Mouse (Mus musculus) adrenal gland, postnatal 25 days (tissue): ENCODE results near the gene Tacstd2. TPM values are rescaled to one million over a fixed set of nuclear protein-coding genes. Genes with fewer than 3 reads are reported as not detected.
"Not testable (repeated sequence)": the region's sequence is repeated elsewhere in the genome, so short reads cannot be mapped to it uniquely, and the experiment has no call there.

Experiments
- DNase-seq: peaks from one replicate; pipeline ENCODE4 v3.0.0; 2021; ENCODE audit warnings: mixed read lengths
- long read RNA-seq: library from polyadenylated mRNA; stranded (forward); transcript quantifications from one replicate; pipeline ENCODE4 v2.0.0, GENCODE M21; 2021
- total RNA-seq: library from RNA; stranded (reverse); gene quantifications from 2 replicates; pipeline ENCODE4 v1.2.3, GENCODE M21; 2021

Tacstd2 gene
- total RNA-seq: not detected in 2 replicates
- long read RNA-seq: 0 reads

- DNase-seq: no peak
These were observed at the start of gene Tacstd2 for GRCm38 (mm10) chr6:67535777-67536054. Tacstd2 (minus strand) TSS chr6:67535796.

DNA sequence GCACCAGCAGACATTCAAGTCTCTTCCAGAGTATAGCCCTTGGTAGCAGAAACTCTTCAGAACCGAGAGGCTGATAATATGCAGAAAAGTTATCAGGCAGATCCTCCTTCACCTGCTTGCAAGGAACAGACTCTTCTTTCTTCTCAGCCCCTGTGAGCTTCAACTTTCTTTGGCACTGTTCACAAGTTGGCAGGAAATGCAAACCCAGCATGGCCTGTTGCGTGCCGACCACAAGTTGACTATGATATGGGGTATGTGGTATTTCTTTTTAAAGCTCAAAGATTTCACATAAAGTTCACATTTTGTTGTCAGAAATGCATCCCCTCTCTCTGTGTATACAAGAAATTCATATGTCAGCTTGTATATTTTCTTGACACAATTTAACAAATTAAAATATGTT lies 30.7 kb upstream of the Tacstd2 start:
- DNase-seq: no peak

- DNase-seq: no peak
These were observed 19.8 kb upstream of the Tacstd2 start for GRCm38 (mm10) chr6:67555376-67555775.

DNA sequence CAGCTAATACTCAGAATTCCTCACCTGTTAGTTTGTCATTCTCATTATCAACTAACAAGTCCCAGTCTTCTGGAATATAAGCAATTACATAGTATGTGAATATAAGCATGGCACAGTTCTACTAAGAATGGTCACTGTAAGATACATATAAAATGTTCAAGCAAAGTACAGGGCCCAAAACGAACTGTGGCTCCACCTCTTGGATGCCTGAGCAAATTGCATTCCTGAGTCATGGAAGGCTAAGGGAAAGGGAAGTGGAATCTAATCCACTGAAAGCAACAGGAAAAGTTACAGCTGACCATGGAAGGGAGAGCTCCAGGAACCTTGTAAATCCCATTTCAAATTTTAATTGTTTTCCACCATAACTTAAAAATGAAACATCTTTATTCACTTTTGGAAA lies 14.0 kb upstream of the Tacstd2 start:
- DNase-seq: peak; percentile 12

- DNase-seq: no peak
These were observed 405 bp downstream of the Tacstd2 start for GRCm38 (mm10) chr6:67535005-67535776.

- DNase-seq: no peak
These were observed 1.2 kb downstream of the Tacstd2 start for GRCm38 (mm10) chr6:67534191-67535004.

DNA sequence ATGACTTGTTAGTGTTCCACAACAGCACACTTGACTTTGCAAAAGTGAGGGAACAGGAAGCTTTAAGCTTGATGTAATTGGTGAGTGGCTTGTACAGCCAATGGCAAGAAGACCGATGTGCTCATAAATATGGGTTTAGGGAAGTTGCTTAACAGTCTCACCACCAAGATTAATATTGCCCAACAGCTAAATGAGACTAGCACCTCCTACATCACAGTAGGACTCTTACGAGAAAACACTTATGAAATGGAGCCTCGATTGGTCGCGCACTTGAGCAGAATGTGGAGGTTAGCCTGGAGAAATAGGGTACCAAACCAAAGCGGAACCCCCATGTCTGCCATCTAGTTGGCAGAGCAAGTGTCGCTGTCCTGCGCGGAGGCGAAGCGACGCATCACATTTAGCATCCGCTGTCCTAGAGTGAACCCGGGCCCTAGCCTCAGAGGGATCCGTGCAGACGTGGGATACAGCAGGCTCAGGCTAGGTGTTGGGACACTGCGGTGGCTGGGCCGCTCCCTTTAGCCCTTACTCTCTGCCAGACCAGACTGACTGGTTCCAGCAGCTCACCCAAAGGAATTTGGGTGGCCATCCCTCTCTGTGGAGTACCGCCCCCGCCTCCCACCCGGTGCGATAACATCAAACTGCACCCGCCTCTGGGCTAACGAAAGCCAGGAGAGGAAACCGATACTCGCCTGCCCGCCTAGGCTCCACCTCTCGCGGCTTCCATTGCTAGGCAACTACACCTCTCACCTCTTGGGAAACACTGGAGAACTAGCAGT lies 2.7 kb downstream of the Tacstd2 start:
- no peak for DNase-seq

DNA sequence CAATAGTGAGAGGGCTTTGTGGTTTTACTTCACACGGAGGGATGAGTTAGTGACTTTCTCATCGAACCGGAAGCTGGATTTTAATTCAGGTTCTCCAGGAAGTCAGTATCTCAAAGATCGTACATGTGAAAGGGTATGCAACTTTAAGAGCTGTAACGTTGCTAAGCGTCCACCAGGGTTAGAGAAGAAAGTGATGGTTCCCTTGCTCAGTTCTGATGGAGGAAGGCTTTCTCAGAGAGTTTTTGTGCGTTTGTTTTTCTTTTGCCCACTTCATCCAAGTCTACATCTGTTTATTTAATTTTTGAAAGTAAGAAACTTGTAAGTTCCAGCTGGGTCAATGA lies 3.8 kb downstream of the Tacstd2 start:
- DNase-seq: no peak

GRCm38 (mm10) chr6:67530992-67531821 lies 4.4 kb downstream of the Tacstd2 start:
- DNase-seq: peak; percentile 8

DNA sequence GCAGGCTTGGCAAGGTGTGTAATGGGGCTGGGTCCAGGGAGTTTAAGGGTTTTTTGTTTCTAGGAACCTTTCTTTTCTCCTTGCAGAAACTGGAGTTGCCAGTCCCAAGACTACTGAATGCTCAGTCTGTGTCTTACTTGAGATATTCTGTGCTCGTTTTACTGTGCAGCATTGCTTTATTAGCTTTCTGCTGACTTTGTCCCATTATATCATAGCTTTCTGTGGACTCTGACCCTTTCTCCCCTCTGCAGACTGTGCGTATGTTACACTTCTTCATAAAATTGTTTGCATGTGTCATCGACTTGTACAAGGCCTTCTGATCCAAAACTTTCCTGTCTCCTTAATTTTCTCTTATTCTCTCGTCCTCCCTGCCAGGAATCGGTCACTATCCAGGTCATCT lies 9.2 kb downstream of the Tacstd2 start:
- no peak for DNase-seq

DNA sequence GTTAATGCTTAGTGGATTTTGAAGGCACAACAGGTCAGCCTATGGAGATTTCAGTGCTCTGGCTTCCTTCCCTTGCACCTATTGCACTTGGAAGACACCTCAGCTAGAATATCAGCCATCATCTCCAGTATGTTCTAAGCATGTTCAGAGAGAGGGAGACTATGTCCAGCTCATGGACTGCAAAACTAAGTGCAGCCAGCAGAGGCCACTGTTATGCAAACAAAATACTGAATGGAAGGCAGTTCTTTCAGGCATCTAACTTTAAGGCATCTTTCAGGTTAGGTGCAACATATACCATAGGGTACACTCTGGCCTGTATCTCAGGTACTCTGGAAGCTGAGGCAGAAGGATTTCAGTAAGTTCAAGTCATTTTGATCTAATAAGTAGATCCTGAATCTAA lies 24.8 kb downstream of the Tacstd2 start:
- peak; percentile 28 for DNase-seq

GRCm38 (mm10) chr6:67501938-67502337 lies 33.7 kb downstream of the Tacstd2 start:
- DNase-seq: not testable (repeated sequence)

DNA sequence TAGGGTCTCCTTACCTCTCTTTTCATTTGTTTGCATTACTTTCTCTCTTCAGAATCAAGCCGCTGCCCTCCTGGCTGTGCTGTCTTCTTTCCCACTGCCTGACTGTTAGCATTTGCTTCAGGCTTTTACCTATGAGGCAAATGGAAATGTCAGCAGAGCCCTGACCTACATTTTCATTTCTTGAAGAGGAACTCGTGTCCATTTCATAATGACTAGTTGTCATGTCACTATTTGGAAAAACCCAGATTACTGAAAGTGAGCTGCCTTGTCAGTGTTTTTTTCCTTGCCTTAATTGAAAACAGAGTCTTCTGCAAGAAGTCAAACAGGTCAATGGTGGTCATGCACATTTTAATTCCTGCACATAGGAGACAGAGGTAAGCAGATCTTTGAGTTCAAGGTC lies 43.8 kb downstream of the Tacstd2 start, which contains the start of gene Il23r:
TSS of gene Il23r (minus strand) at position 101 of the 400 bp plus-strand sequence.
- no peak for DNase-seq

Other genes starting within 250 kb of the Tacstd2 start
- gene Il12rb2, start 159.6 kb downstream of the Tacstd2 start, total RNA-seq: not detected in 2 replicates
- gene Il23r, start 43.9 kb downstream of the Tacstd2 start, total RNA-seq: 2.3 and 2.8 TPM in 2 replicates